Mouse (Mus musculus) heart, embryonic 15.5 days (tissue): ENCODE results near the gene Trappc6b. TPM values are rescaled to one million over a fixed set of nuclear protein-coding genes. Genes with fewer than 3 reads are reported as not detected.
A peak's percentile ranks its signal among the peaks of the same experiment; 100 is the strongest.

Experiments used
- ATAC-seq: fragments of 200-750 bp; cut with Nextera tagmentation; replicated peaks from 2 replicates; pipeline ENCODE4 v1.8.0; 2017; ENCODE audit warnings: low read depth, moderate TSS enrichment; ENCODE audit not compliant: insufficient number of reproducible peaks, insufficient read depth, low FRiP score
- H3K27ac ChIP-seq: fragments of 300-500 bp; sonication (generic); 2 replicates; pipeline ENCODE4 v1.5.1; 2015; ENCODE audit warnings: mild to moderate bottlenecking, inconsistent platforms
- H3K27me3 ChIP-seq: fragments of 300-500 bp; sonication (generic); 2 replicates; pipeline ENCODE4 v1.6.1; 2015; ENCODE audit warnings: inconsistent platforms
- H3K36me3 ChIP-seq: fragments of 300-500 bp; sonication (generic); 2 replicates; pipeline ENCODE4 v1.6.1; 2015; ENCODE audit warnings: mild to moderate bottlenecking, inconsistent platforms
- H3K4me1 ChIP-seq: fragments of 300-500 bp; sonication (generic); replicated peaks from 2 replicates; pipeline ENCODE4 v1.6.1; 2015; ENCODE audit warnings: inconsistent platforms
- H3K4me2 ChIP-seq: fragments of 300-500 bp; sonication (generic); 2 replicates; pipeline ENCODE4 v1.6.1; 2015; ENCODE audit warnings: inconsistent platforms, mild to moderate bottlenecking, moderate library complexity
- H3K4me3 ChIP-seq: fragments of 300-500 bp; sonication (generic); 2 replicates; pipeline ENCODE4 v1.5.1; 2015; ENCODE audit warnings: mild to moderate bottlenecking, inconsistent platforms
- H3K9ac ChIP-seq: fragments of 300-500 bp; sonication (generic); 2 replicates; pipeline ENCODE4 v1.6.1; 2015; ENCODE audit warnings: mild to moderate bottlenecking, inconsistent platforms
- H3K9me3 ChIP-seq: fragments of 300-500 bp; sonication (generic); replicated peaks from 2 replicates; pipeline ENCODE4 v1.6.1; 2016; ENCODE audit warnings: inconsistent platforms
- WGBS: fragments of 180-500 bp; shearing (Covaris S2); methylation state at CpG from one replicate; pipeline ENCODE4 v1.1.7; 2015; ENCODE audit warnings: mixed read lengths; 5-methylcytosine and 5-hydroxymethylcytosine counted together
- polyA plus RNA-seq: library from polyadenylated mRNA; unstranded; fragments of >200 nt; fragmentation: Nextera tagmentation; extraction: Ambion mirVana; gene quantifications from 2 replicates; pipeline ENCODE4 v1.2.1, GENCODE M21; 2015

Trappc6b gene
- polyA plus RNA-seq, 1 experiment from 2014 or later = 85.5 TPM

- no peaks in the 10 kb centered on the region for H3K27me3 ChIP-seq
- peaks cover 21% of the 10 kb centered on the region for H3K36me3 ChIP-seq
- 68% methylated on average over 4 of the region's 4 CpGs for WGBS
- no peak overlapping the region for H3K9ac ChIP-seq
- H3K4me3 ChIP-seq = no peak overlapping the region
- no peaks in the 10 kb centered on the region for H3K9me3 ChIP-seq
- no peak for ATAC-seq
- H3K4me2 ChIP-seq = no peak overlapping the region
- H3K27ac ChIP-seq = no peak overlapping the region
- H3K4me1 ChIP-seq = peaks cover 18% of the 10 kb centered on the region
These were observed 5.9 kb downstream of the Trappc6b start for GRCm38 (mm10) chr12:59055196-59055850.

GRCm38 (mm10) chr12:59053976-59054375 is 7.3 kb downstream of the Trappc6b start:
- no peaks in the 10 kb centered on the region for H3K9me3 ChIP-seq
- H3K27ac ChIP-seq = no peak overlapping the region
- no peak overlapping the region for H3K4me3 ChIP-seq
- no peak for ATAC-seq
- H3K4me2 ChIP-seq = no peak overlapping the region
- H3K36me3 ChIP-seq = peaks cover 21% of the 10 kb centered on the region
- H3K27me3 ChIP-seq = no peaks in the 10 kb centered on the region
- H3K4me1 ChIP-seq = peaks cover 6% of the 10 kb centered on the region; the same call in 1 of the 2 replicates
- no peak overlapping the region for H3K9ac ChIP-seq

- no peaks in the 10 kb centered on the region for H3K9me3 ChIP-seq
- no peak for ATAC-seq
- H3K4me2 ChIP-seq = no peak overlapping the region
- WGBS = 76% methylated on average over 5 of the region's 5 CpGs
- H3K4me1 ChIP-seq = 0 out of 2 replicates have a peak, but pooled peaks cover 6% of the 10 kb centered on the region
- no peak overlapping the region for H3K4me3 ChIP-seq
- H3K27ac ChIP-seq = no peak overlapping the region
- H3K27me3 ChIP-seq = no peaks in the 10 kb centered on the region
- peaks cover 25% of the 10 kb centered on the region for H3K36me3 ChIP-seq
- no peak overlapping the region for H3K9ac ChIP-seq
These were observed 8.1 kb downstream of the Trappc6b start for GRCm38 (mm10) chr12:59053166-59053565.

GRCm38 (mm10) chr12:59052470-59052869 is 8.8 kb downstream of the Trappc6b start:
- Histone ChIP-seq H3K27me3 (no peaks in the 10 kb centered on the region), H3K4me2 (no peak overlapping the region), H3K4me1 (0 out of 2 replicates have a peak, but pooled peaks cover 4% of the 10 kb centered on the region), H3K4me3 (no peak overlapping the region), H3K27ac (no peak overlapping the region), H3K9ac (no peak overlapping the region), H3K9me3 (no peaks in the 10 kb centered on the region), H3K36me3 (peaks cover 28% of the 10 kb centered on the region)
- ATAC-seq = no peak
- WGBS = 86% methylated on average over 3 of the region's 3 CpGs

- Histone ChIP-seq H3K27ac (peak overlapping the region; percentile 85), H3K4me1 (0 out of 2 replicates have a peak, but pooled peaks cover 6% of the 10 kb centered on the region), H3K36me3 (peaks cover 32% of the 10 kb centered on the region), H3K27me3 (no peaks in the 10 kb centered on the region), H3K4me2 (no peak overlapping the region), H3K9me3 (no peaks in the 10 kb centered on the region), H3K9ac (no peak overlapping the region), H3K4me3 (no peak overlapping the region)
- 0 out of 2 replicates have a peak, but pooled peaks have one; percentile 14 for ATAC-seq
- 28% methylated on average over 7 of the region's 7 CpGs for WGBS
These were observed 20.4 kb downstream of the Trappc6b start for GRCm38 (mm10) chr12:59040851-59041250.

- H3K4me3 ChIP-seq = peak overlapping the region; percentile 22; the same call in 1 of the 2 replicates
- peak overlapping the region; percentile 85 for H3K27ac ChIP-seq
- H3K4me2 ChIP-seq = peak overlapping the region; percentile 42
- 0 out of 2 replicates have a peak, but pooled peaks cover 6% of the 10 kb centered on the region for H3K4me1 ChIP-seq
- WGBS = 7% methylated on average over 23 of the region's 23 CpGs
- H3K9ac ChIP-seq = peak overlapping the region; percentile 44; the same call in 1 of the 2 replicates
- ATAC-seq = peak; percentile 60
- H3K36me3 ChIP-seq = peaks cover 27% of the 10 kb centered on the region
- H3K9me3 ChIP-seq = no peaks in the 10 kb centered on the region
- H3K27me3 ChIP-seq = no peaks in the 10 kb centered on the region
These were observed 21.1 kb downstream of the Trappc6b start for GRCm38 (mm10) chr12:59039971-59040844.

- Histone ChIP-seq H3K27ac (peak overlapping the region; percentile 85), H3K4me1 (0 out of 2 replicates have a peak, but pooled peaks cover 6% of the 10 kb centered on the region), H3K4me3 (peak overlapping the region; percentile 22; the same call in 1 of the 2 replicates), H3K36me3 (peaks cover 18% of the 10 kb centered on the region), H3K27me3 (no peaks in the 10 kb centered on the region), H3K9me3 (no peaks in the 10 kb centered on the region), H3K4me2 (peak overlapping the region; percentile 42; the same call in 1 of the 2 replicates), H3K9ac (peak overlapping the region; percentile 44; the same call in 1 of the 2 replicates)
- WGBS = 73% methylated on average over 10 of the region's 10 CpGs
- ATAC-seq = no peak
These were observed 21.9 kb downstream of the Trappc6b start for GRCm38 (mm10) chr12:59039162-59039970.

- Histone ChIP-seq H3K9me3 (no peaks in the 10 kb centered on the region), H3K4me3 (no peak overlapping the region), H3K36me3 (peaks cover 8% of the 10 kb centered on the region; the same call in 1 of the 2 replicates), H3K27ac (no peak overlapping the region), H3K4me1 (no peaks in the 10 kb centered on the region), H3K9ac (no peak overlapping the region), H3K4me2 (no peak overlapping the region), H3K27me3 (no peaks in the 10 kb centered on the region)
- ATAC-seq = no peak
- WGBS = 58% methylated on average over 5 of the region's 5 CpGs
These were observed 29.2 kb downstream of the Trappc6b start for GRCm38 (mm10) chr12:59032101-59032500.

GRCm38 (mm10) chr12:59021306-59021705 is 40.0 kb downstream of the Trappc6b start:
- Histone ChIP-seq H3K4me3 (no peak overlapping the region), H3K4me2 (no peak overlapping the region), H3K27me3 (no peaks in the 10 kb centered on the region), H3K9me3 (no peaks in the 10 kb centered on the region), H3K4me1 (no peaks in the 10 kb centered on the region), H3K36me3 (peaks cover 65% of the 10 kb centered on the region), H3K27ac (no peak overlapping the region), H3K9ac (no peak overlapping the region)
- ATAC-seq = no peak
- 77% methylated on average over 4 of the region's 4 CpGs for WGBS

- ATAC-seq = no peak
- H3K4me3 ChIP-seq = no peak overlapping the region
- no peaks in the 10 kb centered on the region for H3K4me1 ChIP-seq
- WGBS = 87% methylated on average over 2 of the region's 2 CpGs
- no peaks in the 10 kb centered on the region for H3K9me3 ChIP-seq
- no peaks in the 10 kb centered on the region for H3K27me3 ChIP-seq
- H3K36me3 ChIP-seq = peaks cover 55% of the 10 kb centered on the region
- no peak overlapping the region for H3K9ac ChIP-seq
- H3K4me2 ChIP-seq = no peak overlapping the region
- H3K27ac ChIP-seq = no peak overlapping the region
These were observed 41.4 kb downstream of the Trappc6b start for GRCm38 (mm10) chr12:59019891-59020290.

- H3K4me3 ChIP-seq = no peak overlapping the region
- H3K4me2 ChIP-seq = no peak overlapping the region
- H3K9ac ChIP-seq = no peak overlapping the region
- H3K27ac ChIP-seq = no peak overlapping the region
- H3K4me1 ChIP-seq = peaks cover 4% of the 10 kb centered on the region; the same call in 1 of the 2 replicates
- peaks cover 44% of the 10 kb centered on the region for H3K36me3 ChIP-seq
- no peaks in the 10 kb centered on the region for H3K27me3 ChIP-seq
- 93% methylated on average over 8 of the region's 8 CpGs for WGBS
- H3K9me3 ChIP-seq = no peaks in the 10 kb centered on the region
- ATAC-seq = no peak
These were observed 43.3 kb downstream of the Trappc6b start for GRCm38 (mm10) chr12:59017970-59018369.
